Mouse (Mus musculus): ENCODE measurements around the gene Mia3. TPM values are rescaled to one million over a fixed set of nuclear protein-coding genes. Genes with fewer than 3 reads are reported as not detected.
"Not testable (repeated sequence)": the region's sequence is repeated elsewhere in the genome, so short reads cannot be mapped to it uniquely, and the experiment has no call there.

Gene Mia3
- total RNA-seq (2015; ENCODE audit: low replicate concordance) (14.6 and 24.2 TPM in 2 replicates), total RNA-seq (2017; ENCODE audit: low replicate concordance) (27.3 and 34.7 TPM in 2 replicates)

DNA sequence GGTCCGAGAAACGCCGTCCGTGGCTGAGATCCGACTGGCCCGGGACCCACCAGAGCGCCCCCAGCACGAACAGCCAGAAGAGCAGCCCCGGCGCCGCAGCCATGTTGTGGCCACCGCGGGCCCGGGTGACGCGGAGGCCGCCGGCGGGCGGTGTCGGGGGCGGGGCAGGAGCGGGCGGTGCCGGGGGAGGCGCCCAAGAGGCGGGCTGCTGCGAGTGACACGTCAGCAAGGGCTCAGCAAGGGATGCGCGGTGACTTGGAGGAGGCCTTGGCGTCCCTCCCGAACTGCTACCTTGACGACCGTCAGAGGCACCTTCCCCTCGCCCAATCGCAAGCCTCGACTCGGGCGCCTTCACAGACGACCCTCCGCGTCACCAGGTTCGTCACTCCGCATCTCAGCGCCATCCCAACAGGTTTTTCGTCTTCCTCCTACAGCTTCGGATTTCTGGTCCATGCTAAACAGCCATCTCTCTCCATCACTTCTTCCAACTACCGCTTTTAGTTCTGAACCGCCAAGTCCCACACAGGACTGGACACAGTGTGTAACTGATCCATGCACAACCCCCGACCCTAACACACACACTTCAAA lies at the start of gene Mia3:
Mia3 (minus strand) TSS at position 127 of the 588 bp plus-strand sequence.
- ATAC-seq (replicated peaks; ENCODE audit: low FRiP score, poor library complexity, severe bottlenecking): peak; percentile 98

DNA sequence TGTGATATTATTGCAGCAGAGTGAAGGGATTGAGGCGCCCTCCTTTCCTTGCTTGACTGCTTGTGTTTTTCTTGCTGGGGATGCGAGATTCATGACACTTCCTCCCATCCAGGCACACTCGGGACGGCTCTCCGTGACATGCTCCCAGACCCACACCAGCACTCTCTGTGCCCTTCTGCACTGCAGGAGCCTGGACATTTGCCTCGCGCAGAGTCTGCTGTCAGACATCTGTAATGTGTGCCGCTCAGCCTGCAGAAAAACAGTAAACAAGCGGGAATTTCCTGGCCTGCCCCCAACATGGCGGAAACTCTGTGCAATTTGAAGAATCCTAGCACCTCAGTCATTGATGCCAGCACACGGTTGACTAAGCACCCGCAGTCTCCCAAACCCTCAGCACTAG lies 48.5 kb upstream of the Mia3 start, which contains the start of gene Hhipl2:
Hhipl2 (plus strand) TSS at position 343 of the 400 bp plus-strand sequence.
- no peak for ATAC-seq (replicated peaks; ENCODE audit: low FRiP score, poor library complexity, severe bottlenecking)

GRCm38 (mm10) chr1:183414081-183414727 lies 44.9 kb upstream of the Mia3 start:
- ATAC-seq (replicated peaks; ENCODE audit: low FRiP score, poor library complexity, severe bottlenecking): no peak

DNA sequence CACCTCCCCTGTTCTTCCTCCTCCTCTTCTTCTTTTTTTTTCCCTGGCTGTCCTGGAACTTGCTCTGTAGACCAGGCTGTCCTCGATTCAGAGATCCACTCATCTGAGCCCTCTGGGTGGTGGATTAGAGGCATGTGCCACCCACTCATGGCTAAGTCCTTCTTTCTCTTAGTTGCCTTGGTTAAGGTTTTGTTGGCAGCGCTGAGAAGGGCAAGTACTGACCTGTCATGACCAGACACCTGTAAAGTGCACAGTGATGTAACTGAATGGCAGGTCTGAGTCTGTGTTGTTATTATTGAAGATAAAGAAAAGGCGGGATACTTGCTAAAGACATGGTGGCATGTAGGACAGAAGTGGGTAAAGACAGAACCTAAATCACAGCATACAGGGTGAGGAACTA lies 34.0 kb upstream of the Mia3 start:
- ATAC-seq (replicated peaks; ENCODE audit: low FRiP score, poor library complexity, severe bottlenecking): no peak

GRCm38 (mm10) chr1:183388426-183389406 lies 19.4 kb upstream of the Mia3 start, which contains the start of gene Taf1a:
TSS of gene Taf1a (plus strand) at chr1:183388981.
- ATAC-seq (replicated peaks; ENCODE audit: low FRiP score, poor library complexity, severe bottlenecking): peak; percentile 99

DNA sequence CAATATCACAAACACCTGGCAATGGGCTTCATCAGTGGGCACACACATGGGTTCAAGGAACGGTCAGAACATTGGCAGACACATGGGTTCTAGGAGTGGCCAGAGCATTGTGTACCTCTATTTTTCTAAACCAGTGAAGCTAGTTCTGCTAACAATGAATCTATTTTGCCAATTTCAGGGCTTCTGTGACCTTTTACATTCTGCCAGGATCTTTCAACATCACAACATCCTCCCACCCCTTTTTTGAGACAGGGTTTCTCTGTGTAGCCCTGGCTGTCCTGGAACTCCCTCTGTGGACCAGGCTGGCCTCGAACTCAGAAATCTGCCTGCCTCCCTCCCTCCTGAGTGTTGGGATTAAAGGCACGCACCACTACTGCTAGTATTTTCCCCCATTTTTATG lies 18.1 kb upstream of the Mia3 start:
- ATAC-seq (replicated peaks; ENCODE audit: low FRiP score, poor library complexity, severe bottlenecking): not testable (repeated sequence)

GRCm38 (mm10) chr1:183382621-183383020 lies 13.3 kb upstream of the Mia3 start:
- ATAC-seq (replicated peaks; ENCODE audit: low FRiP score, poor library complexity, severe bottlenecking): no peak

DNA sequence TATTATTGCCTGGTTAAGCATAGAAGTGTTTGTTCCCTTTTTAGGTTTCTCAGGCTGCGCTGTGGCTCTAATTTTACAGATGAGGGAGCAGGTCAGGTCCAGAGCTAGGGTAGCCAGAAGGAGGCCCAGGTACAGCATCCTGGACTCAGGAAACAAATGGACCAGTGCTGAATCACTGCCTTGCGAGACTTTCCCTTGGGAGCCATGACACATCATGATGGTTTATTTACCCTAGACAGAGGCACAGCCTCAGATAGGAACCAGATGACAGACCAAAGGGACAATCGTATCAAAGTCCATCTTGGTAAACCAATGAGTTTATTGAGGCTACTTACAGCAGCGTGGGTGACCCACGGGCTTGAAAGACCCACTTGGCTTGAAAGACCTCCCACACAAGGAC lies 12.5 kb upstream of the Mia3 start:
- ATAC-seq (replicated peaks; ENCODE audit: low FRiP score, poor library complexity, severe bottlenecking): no peak

- ATAC-seq (replicated peaks; ENCODE audit: low FRiP score, poor library complexity, severe bottlenecking): not testable (repeated sequence)
Observed at GRCm38 (mm10) chr1:183379376-183379775, 10.0 kb upstream of the Mia3 start.

- ATAC-seq (replicated peaks; ENCODE audit: low FRiP score, poor library complexity, severe bottlenecking): no peak
Observed at GRCm38 (mm10) chr1:183378321-183378941, 9.1 kb upstream of the Mia3 start.

DNA sequence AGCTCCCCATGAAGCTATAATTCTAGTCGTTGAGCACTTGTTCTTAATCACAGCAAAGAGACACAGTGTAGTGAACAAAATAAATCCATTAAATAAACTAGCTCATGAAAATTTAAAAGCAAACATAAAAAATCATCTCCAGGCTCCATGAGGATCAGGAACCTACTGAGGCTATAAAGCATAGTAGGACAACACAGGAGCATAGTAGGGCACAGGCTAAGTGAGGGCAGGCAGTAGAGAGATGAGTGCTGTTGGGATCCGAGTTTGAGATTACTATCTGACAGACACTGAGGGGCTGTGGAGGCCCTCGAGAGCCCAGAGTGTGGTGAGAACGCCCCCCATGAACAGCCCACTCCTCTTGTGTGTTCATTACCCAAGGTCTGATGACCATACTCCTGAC lies 7.7 kb upstream of the Mia3 start:
- ATAC-seq (replicated peaks; ENCODE audit: low FRiP score, poor library complexity, severe bottlenecking): no peak

GRCm38 (mm10) chr1:183374728-183375127 lies 5.4 kb upstream of the Mia3 start:
- no peak for ATAC-seq (replicated peaks; ENCODE audit: low FRiP score, poor library complexity, severe bottlenecking)

- ATAC-seq (replicated peaks; ENCODE audit: low FRiP score, poor library complexity, severe bottlenecking): peak; percentile 9; the same call in 1 of the 2 replicates
Observed at GRCm38 (mm10) chr1:183368601-183369400, 552 bp downstream of the Mia3 start.

- ATAC-seq (replicated peaks; ENCODE audit: low FRiP score, poor library complexity, severe bottlenecking): no peak
Observed at GRCm38 (mm10) chr1:183366361-183366760, 3.0 kb downstream of the Mia3 start.

DNA sequence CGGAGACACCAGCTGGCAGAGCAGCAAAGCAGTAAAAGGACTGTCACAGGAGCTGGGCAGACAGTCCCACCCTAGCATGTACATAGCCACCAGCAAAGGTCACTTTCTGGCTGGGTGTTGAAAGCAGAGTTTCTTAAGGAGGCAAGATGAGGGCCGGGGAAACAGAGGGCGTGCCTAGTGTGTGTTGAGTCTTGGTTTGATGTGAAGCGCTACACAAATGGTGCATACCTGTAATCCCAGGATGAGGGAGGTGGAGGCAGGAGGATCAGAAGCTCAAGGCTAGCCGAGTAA lies 5.8 kb downstream of the Mia3 start:
- ATAC-seq (replicated peaks; ENCODE audit: low FRiP score, poor library complexity, severe bottlenecking): no peak

DNA sequence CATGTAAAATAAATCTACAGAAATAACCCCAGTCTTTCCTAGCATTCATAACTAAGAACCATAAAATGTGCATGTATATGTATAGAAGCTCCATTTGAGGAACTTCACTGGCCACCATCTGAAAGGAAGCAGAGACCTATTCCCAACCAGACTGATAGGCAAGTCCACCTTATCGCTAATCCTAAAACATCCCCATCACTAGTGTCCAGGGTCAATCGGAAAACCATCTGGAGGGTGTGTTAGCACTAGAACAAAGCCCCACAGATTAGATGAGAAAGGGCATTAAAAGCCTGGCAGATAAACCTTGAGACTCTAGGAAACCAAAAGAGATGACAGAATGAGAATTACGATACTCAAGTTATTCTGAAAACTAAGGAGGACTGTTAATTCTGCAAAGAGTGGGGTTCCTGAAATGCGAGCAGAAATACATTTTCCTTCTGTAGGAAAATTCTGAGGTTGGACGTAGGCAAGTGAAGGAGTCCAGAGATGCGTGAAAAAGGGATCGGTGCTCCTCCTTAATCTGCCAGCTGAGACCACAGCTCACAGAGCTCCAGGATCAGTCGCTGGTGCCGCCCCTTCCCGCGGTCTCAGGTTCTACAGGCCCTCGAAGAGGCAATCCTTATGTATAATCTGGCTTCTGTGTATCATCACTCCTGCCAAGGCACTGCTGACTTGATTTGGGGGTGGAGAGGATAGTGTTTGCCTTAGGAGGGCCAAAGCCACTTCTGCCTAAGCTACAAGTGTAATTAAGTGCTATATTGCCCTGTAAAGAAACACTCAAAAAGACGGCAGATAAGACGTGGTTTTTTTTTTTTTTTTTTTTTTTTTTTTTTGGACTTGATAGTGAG lies 6.4 kb downstream of the Mia3 start:
- ATAC-seq (replicated peaks; ENCODE audit: low FRiP score, poor library complexity, severe bottlenecking): no peak

DNA sequence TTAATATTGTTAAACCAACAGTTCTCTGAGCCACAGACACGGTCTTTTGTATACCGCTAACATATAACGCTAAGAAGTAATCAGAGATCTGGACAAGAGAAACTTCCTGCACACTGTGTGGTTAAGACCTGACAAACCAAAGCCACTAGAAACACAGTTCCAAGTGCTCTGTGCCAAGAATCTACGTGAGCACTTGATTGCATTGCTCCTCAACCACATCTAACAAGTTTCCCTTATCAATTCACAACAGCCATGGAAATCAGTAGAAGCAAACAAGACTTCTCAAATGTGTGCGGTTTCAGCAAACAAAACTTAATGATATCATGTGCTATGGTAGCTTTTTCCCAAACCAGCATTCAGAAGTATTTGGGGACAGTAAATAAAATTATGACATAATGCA lies 7.1 kb downstream of the Mia3 start:
- ATAC-seq (replicated peaks; ENCODE audit: low FRiP score, poor library complexity, severe bottlenecking): no peak

DNA sequence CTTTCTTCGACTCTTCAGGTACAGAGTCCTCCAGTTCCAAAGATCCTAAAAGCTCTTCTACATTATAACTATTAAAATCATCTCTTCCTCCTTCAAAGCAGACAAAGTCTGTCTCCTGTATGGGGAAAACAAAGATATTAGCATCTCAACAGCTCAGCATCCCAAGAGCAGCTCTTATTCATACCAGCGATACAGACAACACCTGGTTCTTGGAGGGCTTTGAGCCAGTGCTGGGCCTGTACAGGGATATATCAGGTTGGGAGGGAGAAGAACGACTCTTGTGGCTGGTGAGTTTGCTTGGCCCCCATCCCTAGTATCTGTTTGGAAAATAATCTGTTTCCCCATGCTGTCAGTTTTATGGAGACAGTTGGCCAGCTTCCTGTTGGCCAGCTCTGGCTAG lies 10.5 kb downstream of the Mia3 start:
- ATAC-seq (replicated peaks; ENCODE audit: low FRiP score, poor library complexity, severe bottlenecking): no peak

All from erythroblast, adult 5-6 weeks (primary cell).